In genomic region chr6:99485217-99485883, GRCm38 (mm10) we compare ENCODE assay signal across 8 mouse cellular contexts. TPM values are rescaled to one million over a fixed set of nuclear protein-coding genes. Genes with fewer than 3 reads are reported as not detected.
DNase-seq lines count a peak whose midpoint lies in the region.

No protein-coding gene starts in this region.

- peak overlapping the region; percentile 84 for H3K27ac ChIP-seq in embryonic facial prominence, embryonic 10.5 days (replicated peaks)

- DNase-seq in adrenal gland, adult 8-10 months = peak; percentile 61
- peak; percentile 73 for DNase-seq in embryonic facial prominence, embryonic 10.5 days (ENCODE audit: low spot score)
- peak; percentile 80 to 90 for DNase-seq in heart, adult 18-20 months
- DNase-seq in kidney, adult 11 months = peak; percentile 67
- DNase-seq in left cerebral cortex, postnatal 36 days (ENCODE audit: low spot score in 2 of 2) = peak; percentile 67 to 73
- DNase-seq in mesoderm, embryonic 11.5 days (ENCODE audit: low read depth, low spot score) = peak; percentile 79
- DNase-seq in right cerebral cortex, postnatal 4 days = peak; percentile 62
- DNase-seq in c-Kit-positive CD71-positive TER-119-positive erythroid progenitor cells, embryonic 14.5 days (ENCODE audit: low spot score) = no peak

- H3K4me3 ChIP-seq in embryonic facial prominence, embryonic 10.5 days = peak overlapping the region; percentile 22; the same call in 1 of the 2 replicates

- no peaks in the 10 kb centered on the region for H3K9me3 ChIP-seq in embryonic facial prominence, embryonic 10.5 days

- 49% methylated on average over 20 of the region's 20 CpGs for WGBS in embryonic facial prominence, embryonic 10.5 days

- H3K4me1 ChIP-seq in embryonic facial prominence, embryonic 10.5 days = peaks cover 65% of the 10 kb centered on the region

- intact Hi-C loops in left cerebral cortex, postnatal 36 days (cut with DNase I) = loop anchor here (5.0 kb wide), 1 partner anchor 37 kb away; the partner anchor contains the start of gene Foxp1

- no peaks in the 10 kb centered on the region for H3K27me3 ChIP-seq in embryonic facial prominence, embryonic 10.5 days (replicated peaks; ENCODE audit: low read depth, poor library complexity, severe bottlenecking)

- H3K36me3 ChIP-seq in embryonic facial prominence, embryonic 10.5 days (replicated peaks) = peaks cover 13% of the 10 kb centered on the region; the same call in 1 of the 2 replicates

RNA-seq across cellular contexts. Expression of gene Foxp1, which starts 37.2 kb away (rescaled TPM):
- 10 to 100 TPM; 37.1 to 93.2 (median 58.8) TPM for total RNA-seq in adrenal gland, adult 8-10 months (2022)
- 88.5 and 107 TPM in 2 replicates for polyA plus RNA-seq in embryonic facial prominence, embryonic 10.5 days (2016; fragmentation: Nextera tagmentation; extraction: Ambion mirVana)
- total RNA-seq in heart, adult 18-20 months (2021) = 10 to 100 TPM; 29.4 to 32.8 TPM
- total RNA-seq in left cerebral cortex, postnatal 36 days (2021) = 100 to 1,000 TPM; 142 TPM
